Mouse (Mus musculus): Measurements from ENCODE around the gene Scnn1a. TPM values are rescaled to one million over a fixed set of nuclear protein-coding genes. Genes with fewer than 3 reads are reported as not detected.

Scnn1a gene
- total RNA-seq, 1 experiment from 2014 or later = 1.9 TPM

DNA sequence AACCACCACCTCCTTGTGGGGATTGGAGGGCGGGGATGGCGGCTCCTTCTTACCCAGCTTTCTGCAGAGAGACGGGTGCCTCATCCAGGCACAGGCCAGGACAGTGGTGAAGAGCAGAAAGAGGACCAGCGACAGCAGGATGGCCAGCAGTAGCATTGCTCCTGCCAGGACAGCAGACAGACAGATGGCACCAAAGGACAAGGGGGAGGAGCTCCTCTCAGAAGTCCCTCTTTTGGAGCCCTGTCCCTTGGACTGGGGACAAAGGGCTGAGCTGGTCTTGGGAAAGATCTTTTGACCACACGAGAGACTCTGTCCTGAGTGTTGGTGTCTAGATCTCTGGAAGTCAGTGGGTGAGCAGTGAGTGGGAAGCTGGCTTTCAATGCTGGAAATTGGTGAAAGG, 11.1 kb upstream of the Scnn1a start:
- DNase-seq = no peak

DNA sequence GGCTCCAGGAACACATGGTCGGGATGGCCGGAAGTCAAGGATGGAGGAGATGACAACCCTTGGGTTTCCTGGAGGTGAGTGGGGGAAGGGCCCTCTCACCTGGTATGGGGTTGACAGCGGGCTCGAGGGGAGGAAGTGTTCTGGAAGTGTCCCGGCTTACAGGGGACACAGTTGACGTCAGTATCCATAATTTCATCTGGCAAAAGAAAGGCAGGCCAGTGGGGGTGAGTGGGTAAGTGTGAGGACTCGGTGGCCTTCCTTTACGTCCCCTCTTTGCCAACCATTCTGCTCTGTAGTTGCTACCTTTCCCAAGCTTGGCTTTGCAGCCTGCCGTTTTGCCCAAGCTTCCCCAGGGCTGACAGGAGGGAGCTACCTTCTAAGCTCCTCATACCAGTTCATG, 8.3 kb upstream of the Scnn1a start:
- DNase-seq = no peak

DNA sequence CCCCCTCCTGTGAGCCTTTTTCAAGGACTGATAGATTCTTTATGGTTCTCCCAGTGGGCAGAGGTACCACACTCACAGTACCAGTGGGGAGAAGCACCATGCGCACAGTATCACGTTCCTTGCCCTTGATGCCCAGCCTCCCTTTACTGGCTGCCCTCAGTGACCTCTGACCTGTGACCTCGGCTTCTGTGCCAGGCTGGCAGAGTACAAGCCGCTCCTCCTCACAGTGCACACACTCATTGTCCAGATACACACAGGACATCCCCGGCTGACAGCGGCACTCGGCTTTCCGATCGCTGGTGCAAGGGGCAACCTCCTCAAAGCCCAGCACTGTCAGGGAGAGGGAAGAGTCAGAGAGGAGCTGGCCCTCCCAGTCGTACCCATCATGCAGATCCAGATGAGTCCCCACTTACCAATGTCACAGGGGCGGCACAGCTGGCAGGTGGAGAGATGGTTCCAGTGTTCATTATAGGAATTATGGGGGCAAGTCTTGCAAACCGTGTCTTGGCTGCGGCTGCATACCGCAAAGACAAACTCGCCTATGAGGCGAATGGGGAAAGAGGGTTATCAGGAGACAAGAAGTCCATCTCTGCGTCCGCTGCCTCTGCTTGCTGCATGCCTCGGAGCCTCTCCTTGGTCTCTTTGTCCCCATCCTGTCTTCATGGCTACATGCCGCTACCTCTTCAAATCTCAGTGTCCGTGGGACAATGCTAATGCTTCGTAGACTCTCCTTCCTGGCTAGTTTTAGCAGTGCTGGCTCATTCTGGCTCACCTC, 7.7 kb upstream of the Scnn1a start:
- DNase-seq = peak; percentile 49

DNA sequence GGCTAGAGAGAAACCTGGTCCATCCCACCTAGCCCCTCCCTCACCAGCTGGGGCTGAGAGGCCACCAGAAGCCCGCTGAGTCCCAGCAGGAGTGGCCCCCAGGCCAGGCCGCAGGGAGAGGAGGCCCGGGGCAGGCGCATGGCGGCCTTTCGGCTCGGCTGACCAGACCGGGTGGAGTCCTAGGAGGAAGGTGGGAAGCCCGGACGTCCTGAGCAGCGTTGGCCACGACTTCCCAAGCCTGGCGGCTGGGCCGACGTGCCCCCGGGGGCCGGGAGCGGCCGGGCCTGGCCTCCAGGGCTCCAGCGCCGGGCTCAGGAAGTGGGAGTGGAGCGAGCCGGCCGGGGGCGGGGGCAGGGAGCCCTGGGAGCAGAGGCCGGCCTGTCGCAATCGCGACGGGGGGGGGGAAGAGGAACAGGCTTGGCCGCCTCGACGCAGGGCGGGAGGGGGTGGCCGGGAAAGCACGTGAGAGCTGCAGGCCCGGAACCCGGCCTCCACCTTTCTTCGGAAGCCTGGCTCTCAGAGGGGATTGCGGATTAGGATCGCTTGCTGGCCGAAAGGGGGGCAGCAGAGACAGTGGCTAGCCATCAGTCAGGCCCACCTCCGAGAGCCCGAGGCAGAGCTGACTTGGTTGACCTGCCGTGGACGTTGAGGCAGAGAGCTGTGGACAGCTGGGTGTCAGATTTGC, 6.8 kb upstream of the Scnn1a start, which contains the start of gene Ltbr:
Gene Ltbr, minus strand, starts transcription at position 340 of the 685 bp plus-strand sequence.
- peak; percentile 96 for DNase-seq

DNA sequence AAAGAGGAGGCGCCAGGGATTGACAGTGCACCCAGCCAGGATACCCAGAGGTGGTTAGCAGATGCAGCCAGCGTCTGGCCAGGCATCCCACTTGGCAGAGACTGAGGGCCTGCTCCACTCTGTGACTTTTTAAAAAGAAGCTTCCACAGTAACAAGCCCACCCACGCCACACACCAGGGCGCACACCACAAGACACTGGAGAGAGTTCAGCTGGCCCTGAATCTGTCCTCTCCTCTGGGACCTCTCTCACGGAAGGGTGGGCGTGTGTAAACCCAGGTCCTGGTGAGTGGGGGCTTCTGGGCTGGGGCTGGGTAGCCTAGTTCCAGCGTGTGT, 6.3 kb upstream of the Scnn1a start:
- no peak for DNase-seq

DNA sequence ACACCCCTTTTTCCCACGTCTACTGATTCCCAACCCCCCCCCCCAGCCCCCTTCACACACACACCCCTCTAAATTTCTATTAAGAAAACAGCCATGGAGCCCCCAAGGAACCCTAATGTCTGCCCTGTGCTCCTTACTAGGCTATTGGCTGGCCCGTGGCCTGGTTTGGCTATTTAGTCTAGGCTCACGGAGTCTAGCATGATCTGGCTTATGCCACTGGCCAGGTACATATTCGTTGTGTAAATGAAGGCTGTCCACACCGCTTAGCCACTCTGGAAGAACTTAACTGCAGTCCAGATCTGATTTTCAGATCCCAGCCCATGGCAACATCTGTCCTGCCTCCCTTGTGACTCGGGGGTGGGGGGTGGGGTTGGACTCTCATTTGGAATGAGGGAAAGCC, 5.7 kb upstream of the Scnn1a start:
- no peak for DNase-seq

DNA sequence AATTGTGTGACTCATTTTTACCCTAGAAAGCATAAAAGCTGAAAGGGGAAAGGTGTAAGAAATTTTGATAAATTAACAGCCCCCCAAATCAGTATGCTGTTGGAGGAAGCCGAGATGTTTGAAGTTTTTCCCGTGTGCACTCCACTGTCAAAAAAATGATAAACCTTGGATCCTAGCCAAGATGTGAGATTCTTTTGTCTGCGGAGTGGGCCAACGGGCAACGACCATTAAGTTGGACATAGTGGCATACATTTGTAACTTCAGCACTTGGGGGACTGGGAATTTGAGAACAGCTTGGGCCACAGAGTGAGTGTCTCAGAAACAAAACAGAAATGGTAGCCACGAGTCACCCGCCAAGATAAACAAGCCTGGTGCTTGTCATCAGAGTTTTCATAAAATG, 3.4 kb upstream of the Scnn1a start:
- no peak for DNase-seq

DNA sequence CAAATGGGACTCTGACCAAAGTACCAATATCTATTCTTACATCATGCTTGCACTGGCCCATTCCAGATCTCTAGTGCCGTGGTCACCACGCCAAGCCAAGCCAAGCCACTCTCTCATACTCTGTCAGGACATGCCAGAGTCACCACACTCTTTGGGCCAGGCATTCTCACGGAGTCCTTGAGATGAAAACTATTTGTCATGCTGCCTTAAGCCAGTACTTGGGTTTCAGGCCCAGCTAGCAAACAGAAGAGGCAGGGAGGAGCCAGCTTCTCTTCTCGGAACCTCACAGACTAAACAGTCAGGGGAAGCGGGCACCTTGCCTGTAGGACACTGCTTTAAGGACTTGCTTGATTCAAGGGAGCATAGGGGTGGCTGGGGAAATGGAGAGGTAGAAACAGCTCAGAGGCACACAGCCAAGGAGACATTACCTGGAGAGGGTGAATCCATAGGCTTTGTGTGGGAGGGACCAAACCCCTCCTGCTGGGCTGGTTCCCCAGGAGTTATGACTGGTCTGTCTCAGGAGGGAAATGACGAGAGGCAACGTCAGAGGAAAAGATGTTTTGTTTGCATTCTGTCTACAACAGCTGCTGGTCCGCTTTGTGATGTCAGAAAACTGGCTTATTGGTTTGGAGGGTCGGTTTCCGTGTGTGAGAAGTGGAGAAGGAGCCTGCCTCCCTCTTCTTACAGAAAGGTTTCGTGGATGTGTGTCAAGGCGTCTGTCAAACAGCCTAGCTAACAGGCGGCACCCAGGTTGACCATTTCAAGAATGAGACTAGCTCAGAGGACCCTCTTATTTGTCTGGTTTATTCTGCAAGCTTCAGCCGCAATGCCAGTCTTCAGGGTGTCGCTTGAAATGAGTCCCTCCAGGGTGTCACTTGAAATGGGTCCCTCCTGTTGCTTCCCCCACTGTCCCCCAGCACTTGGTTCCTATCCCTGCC, 1.2 kb upstream of the Scnn1a start:
- peak; percentile 81 for DNase-seq

DNA sequence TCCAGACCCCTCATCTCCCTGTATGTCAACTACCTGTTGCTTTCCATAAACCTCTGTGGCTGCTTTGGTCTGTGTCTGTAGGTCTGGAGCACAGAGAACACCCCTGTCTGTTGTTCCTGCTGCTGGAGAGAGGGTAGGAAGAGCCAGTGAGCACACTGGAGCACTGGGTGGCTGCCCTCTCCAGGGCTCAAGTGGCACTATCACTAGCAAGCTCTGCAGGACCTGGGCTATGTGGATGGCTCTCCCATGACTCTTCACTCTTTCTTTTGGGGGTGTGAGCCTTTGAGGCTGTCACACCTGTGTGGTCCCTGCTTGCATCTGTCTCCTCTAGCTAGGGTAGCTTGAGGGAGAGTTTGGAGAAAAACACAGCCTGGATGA, 551 bp upstream of the Scnn1a start:
- DNase-seq = no peak

DNA sequence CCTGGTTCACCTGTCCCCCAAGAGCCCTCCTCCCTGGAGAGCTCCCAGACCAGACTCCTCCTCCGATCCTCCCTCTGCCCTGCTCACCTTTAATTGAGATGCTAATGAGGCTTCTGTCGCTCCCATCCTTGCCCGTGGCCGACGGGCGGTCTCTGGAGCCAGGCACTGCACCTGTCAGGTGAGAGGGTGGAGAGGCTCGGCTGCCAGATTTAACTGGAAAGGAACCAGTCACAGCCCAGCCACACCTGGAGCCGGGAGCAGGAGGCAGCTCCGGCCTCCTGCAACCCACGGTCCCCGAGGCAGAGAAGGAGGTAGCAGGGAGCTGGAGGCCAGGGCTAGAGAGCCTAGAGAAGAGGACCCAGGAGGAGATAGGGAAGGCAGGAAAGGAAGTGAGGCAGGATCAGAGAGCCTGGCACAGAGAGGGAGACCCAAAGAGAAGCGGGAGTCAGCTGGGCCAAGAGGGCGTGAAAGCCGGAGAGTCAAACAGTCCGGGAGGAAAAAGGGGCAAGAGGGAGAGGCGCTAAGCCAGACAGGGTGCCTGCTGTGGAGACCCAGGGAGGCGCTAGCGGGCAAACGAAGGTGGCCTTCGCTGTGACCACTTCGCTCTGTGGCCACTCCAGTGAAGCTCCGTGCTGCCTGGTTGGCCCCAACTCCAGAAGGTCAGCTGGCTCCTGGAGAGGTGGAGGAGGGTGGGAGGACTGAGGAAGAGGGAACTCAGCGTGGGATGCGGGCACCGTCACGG, 826 bp downstream of the Scnn1a start:
- DNase-seq = no peak

DNA sequence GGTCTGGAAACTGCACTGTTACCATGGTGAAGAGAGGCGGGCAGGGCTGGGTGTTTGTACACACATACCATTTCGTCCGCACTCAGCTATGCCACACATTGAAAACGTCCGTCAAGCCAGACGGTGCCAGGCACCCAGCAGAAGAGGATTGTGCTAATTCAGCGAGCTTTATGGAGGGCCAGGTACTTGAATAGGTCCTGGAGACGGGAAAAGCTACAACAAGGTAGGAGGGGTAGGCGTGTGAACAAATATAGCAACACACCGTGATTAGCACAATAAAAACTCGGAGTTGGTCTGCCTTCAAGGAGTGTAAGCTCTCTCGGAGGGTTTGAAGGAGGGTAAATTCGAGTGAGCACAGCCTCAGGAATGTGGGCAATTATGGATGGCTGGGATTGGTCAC, 2.3 kb downstream of the Scnn1a start:
- no peak for DNase-seq

DNA sequence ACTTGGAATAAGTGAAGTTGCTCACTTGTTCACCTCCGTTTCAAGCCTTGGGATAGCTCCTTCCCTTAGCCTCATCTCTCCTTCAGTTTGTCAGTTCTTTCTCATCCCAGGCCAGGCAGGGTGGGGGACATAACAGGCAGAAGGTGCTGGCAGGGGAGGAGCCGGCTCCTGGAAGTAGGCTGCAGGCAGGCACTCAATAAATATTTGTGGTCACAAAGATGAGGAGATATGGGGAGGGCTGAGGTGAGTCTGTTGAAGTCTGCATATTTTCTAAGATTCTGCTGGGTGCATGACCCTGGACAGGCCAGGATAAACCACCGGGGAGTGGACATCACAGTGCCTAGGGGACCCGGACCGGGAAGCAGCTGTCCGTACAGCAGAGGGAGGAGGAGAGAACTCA, 3.1 kb downstream of the Scnn1a start:
- no peak for DNase-seq

DNA sequence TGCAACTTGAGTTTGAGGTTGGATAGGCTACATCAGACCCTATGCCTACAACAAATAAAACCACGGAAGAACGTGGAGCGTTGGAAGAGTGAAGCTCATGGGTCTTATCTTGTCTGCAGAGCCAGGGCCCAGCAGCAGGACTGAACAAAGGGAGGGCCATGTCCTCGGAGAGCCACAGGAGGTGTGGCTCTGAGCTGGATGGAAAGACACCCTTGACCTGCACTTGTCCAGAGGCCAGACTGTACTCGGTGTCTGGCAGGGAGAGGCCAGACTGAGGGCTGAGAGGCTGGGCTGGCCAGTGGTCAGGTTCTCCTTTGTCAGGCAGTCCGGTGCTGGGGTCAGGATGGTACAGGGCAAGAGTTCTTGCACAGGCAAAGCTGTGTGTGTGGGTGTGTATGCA, 4.9 kb downstream of the Scnn1a start:
- peak; percentile 61 for DNase-seq

DNA sequence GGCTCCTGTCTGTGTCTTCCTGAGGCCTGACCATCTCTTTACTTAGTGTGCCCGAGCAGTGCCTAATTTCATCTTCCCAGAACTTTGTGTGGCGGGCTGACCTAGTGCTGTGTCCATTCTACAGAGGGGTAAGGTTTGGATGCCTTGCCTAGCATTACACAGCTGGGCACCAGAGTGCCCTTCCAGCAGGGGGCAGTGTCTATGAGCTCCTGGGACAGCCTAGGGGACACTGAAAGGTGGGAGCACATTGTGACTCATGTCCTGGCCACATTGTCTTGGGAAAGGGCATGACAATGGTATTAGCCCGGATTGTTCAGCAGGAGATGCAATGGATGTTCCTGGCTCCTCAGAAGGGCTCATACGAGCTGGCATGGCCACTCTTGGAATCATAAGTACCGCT, 7.8 kb downstream of the Scnn1a start:
- peak; percentile 77 for DNase-seq

DNA sequence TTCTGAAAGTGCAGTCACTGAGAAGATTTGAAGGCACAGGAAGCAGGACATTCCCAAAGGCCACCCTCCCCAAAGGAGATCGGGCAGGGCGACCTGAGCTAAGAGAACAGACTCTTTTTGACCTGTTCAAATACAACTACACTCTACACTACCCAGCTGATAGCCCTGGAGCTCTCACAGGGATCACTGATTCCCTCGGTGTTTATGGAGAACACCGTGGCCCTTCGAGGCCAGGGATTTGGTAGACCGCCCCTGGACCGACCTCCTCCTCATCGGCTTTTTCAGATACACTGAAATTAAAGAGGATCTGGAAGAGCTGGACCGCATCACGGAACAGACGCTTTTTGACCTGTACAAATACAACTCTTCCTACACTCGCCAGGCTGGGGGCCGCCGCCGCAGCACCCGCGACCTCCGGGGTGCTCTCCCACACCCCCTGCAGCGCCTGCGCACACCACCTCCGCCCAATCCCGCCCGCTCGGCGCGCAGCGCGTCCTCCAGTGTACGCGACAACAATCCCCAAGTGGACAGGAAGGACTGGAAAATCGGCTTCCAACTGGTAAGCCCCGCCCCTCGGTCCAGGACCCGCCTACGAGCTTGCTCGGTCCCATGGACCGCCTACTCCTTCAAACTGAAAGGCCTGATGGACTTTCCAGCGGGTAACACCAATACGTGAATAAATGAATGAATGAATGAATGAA, 10.3 kb downstream of the Scnn1a start:
- DNase-seq = peak; percentile 97

DNA sequence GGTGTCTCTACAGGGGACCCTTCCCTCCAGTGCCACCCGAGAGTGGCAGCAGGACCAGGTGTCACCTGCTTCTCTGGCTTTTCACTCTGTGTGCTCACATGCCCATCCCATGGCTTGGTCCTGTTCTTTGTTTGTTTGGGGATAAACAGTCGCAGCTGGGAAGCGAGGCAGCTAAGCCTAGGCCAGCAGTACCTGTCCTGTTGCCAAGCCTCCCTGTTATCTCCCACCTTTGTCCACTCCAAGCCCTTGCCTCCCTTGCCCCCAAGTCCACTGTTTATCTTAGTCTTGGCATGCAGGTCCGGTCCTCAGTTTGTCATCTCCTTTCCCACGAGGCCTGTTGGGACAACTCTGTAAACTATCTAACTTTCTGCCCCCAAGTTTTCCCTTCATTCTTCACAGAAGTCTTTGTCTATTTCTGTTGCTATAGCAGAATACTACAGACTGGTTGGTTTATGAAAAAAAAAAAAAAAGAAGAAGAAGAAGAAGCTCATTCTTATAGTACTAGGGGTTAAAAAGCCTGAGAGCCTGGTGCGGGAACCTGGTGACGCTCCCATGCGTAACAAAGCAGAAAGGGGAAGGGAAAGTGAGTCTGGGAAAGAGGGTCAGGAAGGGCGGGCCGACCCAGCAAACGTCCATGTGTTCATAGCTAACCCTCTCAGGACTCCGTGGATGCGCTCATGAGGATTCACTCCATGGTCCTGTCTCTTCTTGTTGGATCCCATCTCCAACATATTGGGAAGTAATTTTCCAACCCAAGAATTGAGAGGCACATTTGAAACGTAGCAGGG, 12.8 kb downstream of the Scnn1a start:
- DNase-seq = no peak

DNA sequence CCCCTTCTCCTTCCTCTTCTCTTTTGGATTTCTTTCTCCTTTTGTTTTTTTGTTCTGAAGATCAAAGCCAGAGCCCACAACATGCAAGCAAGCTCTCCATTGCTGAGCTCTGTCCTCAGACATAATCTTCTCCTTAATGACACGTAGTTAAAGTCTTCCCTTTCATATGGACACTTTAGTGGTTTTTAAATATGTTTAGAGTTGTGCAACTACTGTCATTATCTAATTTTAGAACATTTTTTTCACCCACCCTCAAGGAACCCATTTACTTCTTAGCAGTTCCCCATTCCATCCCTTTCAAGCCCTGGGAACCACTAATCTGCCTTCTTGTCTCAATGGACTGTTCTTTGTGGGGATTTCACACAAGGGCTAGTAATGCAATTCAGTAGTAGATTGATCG, 13.9 kb downstream of the Scnn1a start:
- DNase-seq = no peak

DNA sequence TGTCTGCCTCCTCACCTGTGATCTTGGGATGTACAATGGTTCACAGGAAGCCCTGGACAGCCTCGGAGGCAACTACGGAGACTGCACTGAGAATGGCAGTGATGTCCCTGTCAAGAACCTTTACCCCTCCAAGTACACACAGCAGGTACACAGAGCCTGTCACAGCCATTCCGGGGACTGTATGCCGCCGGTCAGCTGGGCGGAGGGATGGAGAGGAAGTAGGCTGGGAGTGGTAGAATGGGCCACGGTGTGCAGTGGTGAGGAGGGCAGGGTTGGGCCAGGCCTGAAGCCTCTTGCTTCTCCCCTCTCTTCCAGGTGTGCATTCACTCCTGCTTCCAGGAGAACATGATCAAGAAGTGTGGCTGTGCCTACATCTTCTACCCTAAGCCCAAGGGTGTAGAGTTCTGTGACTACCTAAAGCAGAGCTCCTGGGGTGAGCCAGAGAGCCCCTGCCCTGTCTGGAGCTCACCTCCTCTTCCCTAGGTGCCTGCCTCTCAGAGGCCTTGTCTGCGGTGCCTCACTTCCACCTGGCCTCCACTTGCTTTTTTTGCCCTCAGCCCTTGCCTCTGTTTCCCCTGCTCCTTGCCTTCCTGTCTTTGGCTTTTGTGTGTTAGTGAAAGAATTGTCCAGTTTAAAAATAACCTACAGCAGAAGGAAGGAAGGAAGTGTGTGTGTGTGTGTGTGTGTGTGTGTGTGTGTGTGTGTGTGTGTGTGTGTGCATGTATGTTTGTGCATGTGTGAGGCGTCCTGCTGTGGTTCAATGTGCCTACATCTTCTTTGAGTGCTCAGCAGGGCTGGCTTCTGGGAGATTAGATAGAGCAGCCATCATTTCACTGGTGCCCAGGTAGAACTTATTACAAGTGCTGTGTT, 18.6 kb downstream of the Scnn1a start:
- DNase-seq = no peak

DNA sequence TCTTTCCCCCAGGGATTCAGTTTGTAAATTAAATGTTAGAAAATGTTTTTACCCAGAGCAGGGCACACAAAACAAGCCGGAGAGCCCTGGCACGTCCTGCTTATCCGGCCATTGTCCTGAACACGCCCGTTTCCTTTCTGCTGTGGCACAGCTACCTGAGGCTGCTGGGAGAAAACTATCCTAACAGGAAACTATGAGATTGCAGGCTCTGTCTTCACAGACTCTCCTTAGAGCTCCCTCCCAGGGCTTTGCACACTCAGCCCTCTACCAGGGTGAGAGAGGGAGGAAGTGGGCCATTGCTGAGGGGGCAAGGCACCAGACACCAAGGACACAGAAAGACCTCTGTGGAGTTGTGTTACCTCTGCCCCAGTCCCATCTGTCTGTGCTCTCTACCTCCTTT, 19.8 kb downstream of the Scnn1a start:
- no peak for DNase-seq

DNA sequence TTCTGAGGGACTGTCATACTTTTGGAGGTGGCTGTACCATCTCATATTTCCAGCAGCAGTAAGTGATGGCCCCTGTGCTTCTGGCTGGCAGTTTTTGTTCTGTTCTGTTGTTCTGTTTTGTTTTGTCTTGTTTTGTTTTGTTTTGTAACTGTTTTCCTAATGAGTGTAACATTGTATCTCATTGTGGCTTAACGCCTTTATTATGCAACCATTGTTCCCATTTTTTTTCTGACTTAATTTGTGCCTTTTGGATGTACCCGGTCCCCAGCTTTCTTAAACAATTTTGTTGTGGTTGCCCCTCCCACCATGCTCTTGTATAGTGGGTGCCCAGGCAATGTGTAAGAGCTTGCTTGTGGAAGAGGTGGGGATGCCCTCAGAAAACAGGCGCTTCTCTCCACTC, 21.7 kb downstream of the Scnn1a start:
- DNase-seq = no peak

Data from adrenal gland, postnatal 14 days (tissue).